Mouse (Mus musculus) urinary bladder, postnatal 4 days (tissue): ENCODE measurements around the gene Camp.
"Not testable (repeated sequence)": the region's sequence is repeated elsewhere in the genome, so short reads cannot be mapped to it uniquely, and the experiment has no call there.

ENCODE experiments used
- DNase-seq, 2 experiments: peaks; one replicate each; pipeline ENCODE4 v3.0.0; 2021 to 2022; ENCODE audit warnings: low spot score in 2 of 2

Camp gene

GRCm38 (mm10) chr9:109854341-109854740, 4.9 kb upstream of the Camp start:
- no peak for DNase-seq

GRCm38 (mm10) chr9:109850099-109850498, 682 bp upstream of the Camp start:
- DNase-seq: no peak

GRCm38 (mm10) chr9:109833088-109833412, 16.4 kb downstream of the Camp start:
- DNase-seq: peak in 1 of 2 experiments; percentile 23

GRCm38 (mm10) chr9:109832391-109833087, 16.9 kb downstream of the Camp start, which contains the start of gene Nme6:
TSS of gene Nme6 (plus strand) at chr9:109832749.
- peak; percentile 76 to 82 for DNase-seq

GRCm38 (mm10) chr9:109826181-109826580, 23.2 kb downstream of the Camp start:
- DNase-seq: no peak

GRCm38 (mm10) chr9:109825739-109826138, 23.7 kb downstream of the Camp start:
- DNase-seq: no peak

GRCm38 (mm10) chr9:109816341-109816740, 33.1 kb downstream of the Camp start:
- DNase-seq: no peak

- DNase-seq: no peak
These were observed 36.0 kb downstream of the Camp start for GRCm38 (mm10) chr9:109813424-109813823.

- DNase-seq: no peak
These were observed 37.4 kb downstream of the Camp start, which contains the start of gene Spink8 for GRCm38 (mm10) chr9:109811980-109812379. TSS of gene Spink8 (plus strand) at chr9:109812280.

GRCm38 (mm10) chr9:109807898-109808297, 41.5 kb downstream of the Camp start:
- DNase-seq: no peak

GRCm38 (mm10) chr9:109806695-109807293, 42.6 kb downstream of the Camp start:
- DNase-seq: no peak

- no peak for DNase-seq
These were observed 43.2 kb downstream of the Camp start for GRCm38 (mm10) chr9:109806260-109806659.

- DNase-seq: not testable (repeated sequence)
These were observed 43.8 kb downstream of the Camp start for GRCm38 (mm10) chr9:109805596-109805995.

GRCm38 (mm10) chr9:109798051-109798450, 51.4 kb downstream of the Camp start:
- DNase-seq: no peak
